Mouse (Mus musculus): ENCODE measurements around the gene Nosip.

The Nosip gene

GRCm38 (mm10) chr7:45060632-45061122, 1.6 kb upstream of the Nosip start:
- DNase-seq: no peak

- peak; percentile 64 for DNase-seq
Measured at GRCm38 (mm10) chr7:45061532-45062075, 625 bp upstream of the Nosip start.

GRCm38 (mm10) chr7:45067190-45067999, 5.2 kb downstream of the Nosip start:
- no peak for DNase-seq

- peak; percentile 58 for DNase-seq
Measured at GRCm38 (mm10) chr7:45068000-45068318, 5.7 kb downstream of the Nosip start.

GRCm38 (mm10) chr7:45069671-45070070, 7.4 kb downstream of the Nosip start:
- no peak for DNase-seq

- DNase-seq: no peak
Measured at GRCm38 (mm10) chr7:45072230-45072629, 10.0 kb downstream of the Nosip start.

GRCm38 (mm10) chr7:45073171-45073707, 11.0 kb downstream of the Nosip start:
- DNase-seq: no peak

- DNase-seq: no peak
Measured at GRCm38 (mm10) chr7:45073949-45074348, 11.7 kb downstream of the Nosip start.

- DNase-seq: no peak
Measured at GRCm38 (mm10) chr7:45075405-45075804, 13.2 kb downstream of the Nosip start.

GRCm38 (mm10) chr7:45076501-45076900, 14.3 kb downstream of the Nosip start:
- no peak for DNase-seq

GRCm38 (mm10) chr7:45077322-45077721, 15.1 kb downstream of the Nosip start:
- no peak for DNase-seq

- DNase-seq: no peak
Measured at GRCm38 (mm10) chr7:45077829-45078228, 15.6 kb downstream of the Nosip start.

- peak; percentile 87 for DNase-seq
Measured at GRCm38 (mm10) chr7:45078513-45078912, 16.3 kb downstream of the Nosip start.

GRCm38 (mm10) chr7:45079856-45080255, 17.6 kb downstream of the Nosip start:
- peak; percentile 96 for DNase-seq

- no peak for DNase-seq
Measured at GRCm38 (mm10) chr7:45081016-45081415, 18.8 kb downstream of the Nosip start.

GRCm38 (mm10) chr7:45082401-45083299, 20.4 kb downstream of the Nosip start:
- DNase-seq: peak; percentile 62

GRCm38 (mm10) chr7:45083300-45083890, 21.2 kb downstream of the Nosip start:
- DNase-seq: no peak

GRCm38 (mm10) chr7:45086084-45086483, 23.9 kb downstream of the Nosip start:
- no peak for DNase-seq

GRCm38 (mm10) chr7:45088597-45088996, 26.4 kb downstream of the Nosip start:
- no peak for DNase-seq

- no peak for DNase-seq
Measured at GRCm38 (mm10) chr7:45090251-45090977, 28.2 kb downstream of the Nosip start.

- DNase-seq: no peak
Measured at GRCm38 (mm10) chr7:45091001-45091990, 29.1 kb downstream of the Nosip start.

Measured in lung, postnatal 14 days (tissue).